Mouse (Mus musculus) lung, postnatal 0 days (tissue): ENCODE measurements around the gene Pdzrn3.

Experiments
- CTCF ChIP-seq: IDR thresholded peaks from 2 replicates; pipeline ENCODE4 v1.5.1; 2016; ENCODE audit warnings: antibody characterized with exemption, mild to moderate bottlenecking
- EP300 ChIP-seq: IDR thresholded peaks from 2 replicates; pipeline ENCODE4 v1.6.1; 2016; ENCODE audit warnings: antibody characterized with exemption, mild to moderate bottlenecking, control low read depth

GRCm38 (mm10) chr6:101284368-101284955, 93.2 kb downstream of the Pdzrn3 start:
- no peak for TF ChIP-seq CTCF
- no peak for TF ChIP-seq EP300
